Mouse (Mus musculus): Measurements from ENCODE around the gene Rab8a. TPM values are rescaled to one million over a fixed set of nuclear protein-coding genes. Genes with fewer than 3 reads are reported as not detected.

Rab8a gene
- polyA plus RNA-seq, 1 experiment from 2014 or later: 177 TPM

DNA sequence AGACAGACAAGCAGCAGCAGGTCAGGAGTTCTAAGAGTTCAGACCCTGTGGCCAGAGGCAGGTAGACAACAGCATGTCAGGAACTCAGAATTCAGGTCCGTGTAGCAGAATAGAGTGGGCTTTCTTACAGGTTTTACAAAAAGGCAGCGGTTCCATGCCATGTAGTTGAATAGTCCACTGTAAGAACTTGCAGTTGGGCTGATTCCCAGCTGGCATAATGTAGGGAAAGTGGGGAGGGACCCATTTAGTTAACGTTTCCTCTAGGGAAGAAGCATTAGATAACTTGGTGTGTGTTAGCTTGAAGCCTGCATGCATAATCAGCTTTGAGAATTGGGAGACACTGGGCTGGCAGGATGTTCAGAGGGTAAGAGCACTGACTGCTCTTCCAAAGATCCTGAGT is 2.3 kb upstream of the Rab8a start:
- H3K4me2 ChIP-seq (ENCODE audit: low read depth, low read length): no peak overlapping the region
- peaks cover 19% of the 10 kb centered on the region for H3K4me1 ChIP-seq (ENCODE audit: control insufficient read depth, insufficient read depth, low read length)
- WGBS: 77% methylated on average over 3 of the region's 3 CpGs
- no peaks in the 10 kb centered on the region for H3K36me3 ChIP-seq (ENCODE audit: control insufficient read depth, insufficient read depth, low read length)
- no peak overlapping the region for H3K27ac ChIP-seq (ENCODE audit: low read length)
- H3K27me3 ChIP-seq (replicated peaks; ENCODE audit: control insufficient read depth, insufficient read depth, low read length): no peaks in the 10 kb centered on the region
- no peaks in the 10 kb centered on the region; the same call in 1 of the 2 replicates for H3K9me3 ChIP-seq (ENCODE audit: control insufficient read depth, low read length)
- H3K9ac ChIP-seq (ENCODE audit: low read depth, low read length): no peak overlapping the region
- ATAC-seq: no peak
- no peak overlapping the region for H3K4me3 ChIP-seq (ENCODE audit: low read length)

DNA sequence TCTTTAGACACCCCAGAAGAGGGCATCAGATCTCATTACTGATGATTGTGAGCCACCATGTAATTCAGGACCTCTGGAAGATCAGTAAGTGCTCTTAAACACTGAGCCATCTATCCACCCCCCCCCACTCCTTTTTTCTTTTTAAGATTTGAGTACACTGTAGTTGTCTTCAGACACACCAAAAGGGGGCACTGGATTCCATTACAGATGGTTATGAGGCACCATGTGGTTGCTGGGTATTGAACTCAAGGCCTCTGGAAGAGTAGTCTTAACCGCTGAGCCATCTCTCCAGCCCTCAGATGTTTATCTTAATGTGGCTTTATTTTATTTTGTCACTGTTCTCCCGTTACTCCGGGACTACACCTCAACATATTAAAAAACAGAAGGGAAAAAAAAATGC is 993 bp upstream of the Rab8a start:
- ATAC-seq: no peak
- Histone ChIP-seq H3K9me3 (ENCODE audit: control insufficient read depth, low read length) (no peaks in the 10 kb centered on the region; the same call in 1 of the 2 replicates), H3K4me1 (ENCODE audit: control insufficient read depth, insufficient read depth, low read length) (peaks cover 19% of the 10 kb centered on the region), H3K9ac (ENCODE audit: low read depth, low read length) (peak overlapping the region; percentile 70; the same call in 1 of the 2 replicates), H3K27me3 (replicated peaks; ENCODE audit: control insufficient read depth, insufficient read depth, low read length) (no peaks in the 10 kb centered on the region), H3K27ac (ENCODE audit: low read length) (no peak overlapping the region), H3K4me3 (ENCODE audit: low read length) (peak overlapping the region; percentile 51), H3K36me3 (ENCODE audit: control insufficient read depth, insufficient read depth, low read length) (peaks cover 6% of the 10 kb centered on the region; the same call in 1 of the 2 replicates), H3K4me2 (ENCODE audit: low read depth, low read length) (peak overlapping the region; percentile 84)
- 75% methylated on average over 3 of the region's 3 CpGs for WGBS

DNA sequence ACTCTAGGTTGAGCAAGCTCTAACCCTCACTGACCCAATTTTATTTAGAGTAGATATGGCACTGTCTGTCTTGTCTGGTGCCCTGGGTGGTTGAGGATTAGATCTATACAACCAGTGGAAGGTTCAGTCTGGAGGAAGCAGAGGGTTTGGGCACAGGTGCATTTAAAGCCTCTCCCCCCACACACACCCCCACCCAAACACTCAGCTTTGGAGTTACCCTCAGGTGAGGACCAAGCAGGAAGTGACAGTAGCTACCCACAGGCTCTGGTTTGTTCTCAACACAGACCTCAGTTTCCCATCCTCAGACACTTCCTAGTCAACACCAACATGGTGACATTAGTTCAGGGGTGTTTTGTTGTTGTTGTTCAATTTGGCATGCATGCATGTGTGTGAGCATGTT is 1.8 kb downstream of the Rab8a start:
- Histone ChIP-seq H3K4me2 (ENCODE audit: low read depth, low read length) (peak overlapping the region; percentile 69), H3K27ac (ENCODE audit: low read length) (no peak overlapping the region), H3K4me3 (ENCODE audit: low read length) (peak overlapping the region; percentile 56; the same call in 1 of the 2 replicates), H3K27me3 (replicated peaks; ENCODE audit: control insufficient read depth, insufficient read depth, low read length) (no peaks in the 10 kb centered on the region), H3K9ac (ENCODE audit: low read depth, low read length) (peak overlapping the region; percentile 79; the same call in 1 of the 2 replicates), H3K4me1 (ENCODE audit: control insufficient read depth, insufficient read depth, low read length) (peaks cover 19% of the 10 kb centered on the region), H3K9me3 (ENCODE audit: control insufficient read depth, low read length) (no peaks in the 10 kb centered on the region; the same call in 1 of the 2 replicates), H3K36me3 (ENCODE audit: control insufficient read depth, insufficient read depth, low read length) (peaks cover 6% of the 10 kb centered on the region; the same call in 1 of the 2 replicates)
- ATAC-seq: no peak

DNA sequence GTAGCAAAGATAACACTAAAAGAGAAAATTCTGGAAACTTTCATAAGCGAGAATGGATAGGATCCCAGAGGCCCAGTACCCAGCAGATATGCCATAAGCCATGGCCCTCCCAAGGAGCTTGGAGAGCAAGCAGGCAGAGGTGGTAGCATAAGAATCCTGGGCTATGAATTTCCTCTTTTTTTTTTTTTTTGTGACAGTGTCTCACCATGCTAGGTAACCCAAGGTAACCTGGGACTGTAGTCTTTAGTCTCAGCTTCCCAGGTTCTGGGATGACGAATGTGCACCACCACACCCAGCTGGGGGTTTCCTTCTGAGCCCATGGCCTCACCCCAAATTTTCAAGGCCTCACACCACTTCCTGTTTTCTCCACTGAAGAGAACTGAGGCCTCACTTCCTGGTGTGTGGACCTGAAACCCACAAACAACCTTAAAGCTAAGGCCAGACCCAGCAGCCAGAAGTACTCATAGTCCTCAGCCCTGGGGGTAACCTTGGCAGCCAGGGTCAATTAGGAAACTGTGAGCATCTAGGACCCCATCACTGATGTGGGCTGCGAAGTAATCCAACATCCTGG is 8.2 kb downstream of the Rab8a start:
- no peak for ATAC-seq
- Histone ChIP-seq H3K9me3 (ENCODE audit: control insufficient read depth, low read length) (no peaks in the 10 kb centered on the region), H3K27me3 (replicated peaks; ENCODE audit: control insufficient read depth, insufficient read depth, low read length) (no peaks in the 10 kb centered on the region), H3K36me3 (ENCODE audit: control insufficient read depth, insufficient read depth, low read length) (peaks cover 27% of the 10 kb centered on the region; the same call in 1 of the 2 replicates), H3K9ac (ENCODE audit: low read depth, low read length) (no peak overlapping the region), H3K27ac (ENCODE audit: low read length) (peak overlapping the region; percentile 61), H3K4me1 (ENCODE audit: control insufficient read depth, insufficient read depth, low read length) (no peaks in the 10 kb centered on the region; the same call in 1 of the 2 replicates), H3K4me3 (ENCODE audit: low read length) (no peak overlapping the region), H3K4me2 (ENCODE audit: low read depth, low read length) (no peak overlapping the region)
- 82% methylated on average over 3 of the region's 3 CpGs for WGBS

DNA sequence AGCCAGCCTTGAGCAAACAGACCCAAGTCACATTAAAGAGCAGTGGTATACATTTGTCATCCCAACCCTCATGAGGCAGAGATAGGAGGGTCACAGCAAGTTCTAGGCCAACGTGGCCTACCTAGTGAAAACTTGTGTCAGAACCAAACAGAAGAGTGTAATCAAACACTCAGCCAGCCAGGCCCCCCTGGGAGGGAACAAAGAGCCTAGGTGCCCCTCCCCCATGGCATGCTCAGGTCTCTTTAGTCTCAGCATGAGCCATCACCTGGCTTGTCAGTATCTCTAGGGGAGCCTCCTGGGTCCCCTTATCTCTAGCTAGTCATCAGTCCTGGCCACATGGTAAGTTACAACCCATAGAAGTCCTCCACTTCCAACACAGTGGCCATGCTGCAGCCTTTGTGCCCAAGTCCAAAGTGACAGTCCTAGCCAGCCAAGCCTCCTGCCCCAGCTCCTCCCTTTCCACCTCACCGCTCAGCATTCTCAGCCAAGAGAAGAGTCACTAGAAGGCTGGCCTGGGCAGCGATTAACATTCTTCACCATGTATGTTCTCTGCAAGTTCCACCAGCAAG is 8.8 kb downstream of the Rab8a start:
- H3K9ac ChIP-seq (ENCODE audit: low read depth, low read length): no peak overlapping the region
- H3K27ac ChIP-seq (ENCODE audit: low read length): peak overlapping the region; percentile 61
- H3K4me3 ChIP-seq (ENCODE audit: low read length): no peak overlapping the region
- WGBS: 73% methylated on average over 3 of the region's 3 CpGs
- H3K4me1 ChIP-seq (ENCODE audit: control insufficient read depth, insufficient read depth, low read length): no peaks in the 10 kb centered on the region; the same call in 1 of the 2 replicates
- H3K27me3 ChIP-seq (replicated peaks; ENCODE audit: control insufficient read depth, insufficient read depth, low read length): no peaks in the 10 kb centered on the region
- peaks cover 28% of the 10 kb centered on the region; the same call in 1 of the 2 replicates for H3K36me3 ChIP-seq (ENCODE audit: control insufficient read depth, insufficient read depth, low read length)
- H3K4me2 ChIP-seq (ENCODE audit: low read depth, low read length): no peak overlapping the region
- no peaks in the 10 kb centered on the region for H3K9me3 ChIP-seq (ENCODE audit: control insufficient read depth, low read length)
- ATAC-seq: peak; percentile 89

DNA sequence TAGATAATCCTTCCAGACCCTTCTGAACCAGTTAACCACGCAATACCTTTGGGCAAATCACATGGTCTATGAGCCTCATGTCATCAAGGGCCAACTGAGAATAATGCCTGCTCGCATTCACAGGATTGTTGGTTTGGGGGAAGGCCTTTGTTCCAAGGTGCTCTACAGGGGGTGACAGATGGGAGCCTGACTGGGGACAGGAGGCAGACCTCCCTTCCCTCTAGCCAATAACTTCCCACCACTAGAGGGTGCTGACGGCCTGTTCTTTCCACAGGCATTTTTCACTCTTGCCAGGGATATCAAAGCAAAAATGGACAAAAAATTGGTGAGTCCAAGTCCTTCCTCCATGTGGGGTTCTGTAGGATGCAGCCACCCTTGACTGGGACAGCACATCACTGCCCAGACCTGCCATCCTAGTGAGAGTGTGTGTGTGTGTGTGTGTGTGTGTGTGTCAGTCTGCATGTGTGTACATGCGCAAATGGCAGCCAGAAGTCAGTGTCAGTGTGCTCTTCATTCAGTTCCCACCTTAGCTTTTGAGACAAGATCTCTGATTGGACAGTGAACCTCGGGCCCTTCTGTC is 16.4 kb downstream of the Rab8a start:
- peaks cover 30% of the 10 kb centered on the region for H3K36me3 ChIP-seq (ENCODE audit: control insufficient read depth, insufficient read depth, low read length)
- no peaks in the 10 kb centered on the region for H3K27me3 ChIP-seq (replicated peaks; ENCODE audit: control insufficient read depth, insufficient read depth, low read length)
- H3K9me3 ChIP-seq (ENCODE audit: control insufficient read depth, low read length): no peaks in the 10 kb centered on the region
- no peaks in the 10 kb centered on the region for H3K4me1 ChIP-seq (ENCODE audit: control insufficient read depth, insufficient read depth, low read length)
- 0 out of 2 replicates have a peak, but pooled peaks have one; percentile 29 for ATAC-seq
- no peak overlapping the region for H3K27ac ChIP-seq (ENCODE audit: low read length)
- WGBS: 68% methylated on average over 5 of the region's 5 CpGs
- no peak overlapping the region for H3K4me2 ChIP-seq (ENCODE audit: low read depth, low read length)
- H3K4me3 ChIP-seq (ENCODE audit: low read length): no peak overlapping the region
- no peak overlapping the region for H3K9ac ChIP-seq (ENCODE audit: low read depth, low read length)

DNA sequence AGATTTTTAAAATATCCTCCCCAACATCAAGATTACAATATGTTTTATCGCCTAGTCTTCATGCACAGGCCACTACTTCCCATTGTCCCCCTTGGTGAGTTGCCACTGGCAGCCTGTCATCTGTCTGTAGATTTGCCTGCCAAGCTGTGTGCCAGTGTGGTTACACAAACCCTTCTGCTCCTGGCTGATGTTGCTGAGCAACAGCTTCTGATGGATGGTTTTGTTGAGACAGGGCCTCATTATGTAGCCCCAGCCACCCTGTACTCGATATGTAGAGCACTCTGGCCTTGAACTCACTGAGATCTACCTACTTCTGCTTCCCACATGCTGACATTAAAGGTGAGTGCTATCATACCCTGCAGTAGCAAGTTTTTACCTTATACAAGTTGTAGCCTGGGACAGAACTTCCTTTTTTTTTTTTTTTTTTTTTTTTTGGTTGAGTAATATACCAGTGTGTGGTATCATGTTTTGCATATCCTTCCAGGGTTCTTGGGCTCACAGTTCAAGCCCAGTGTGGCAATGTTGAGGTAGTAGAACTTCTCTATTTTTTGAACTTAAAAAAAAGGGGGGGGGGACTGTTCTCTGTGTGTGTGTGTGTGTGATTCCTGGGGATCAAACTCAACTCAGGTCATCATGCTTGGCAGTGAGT is 22.7 kb downstream of the Rab8a start:
- 84% methylated on average over 2 of the region's 2 CpGs for WGBS
- Histone ChIP-seq H3K4me2 (ENCODE audit: low read depth, low read length) (no peak overlapping the region), H3K4me1 (ENCODE audit: control insufficient read depth, insufficient read depth, low read length) (no peaks in the 10 kb centered on the region), H3K9ac (ENCODE audit: low read depth, low read length) (no peak overlapping the region), H3K36me3 (ENCODE audit: control insufficient read depth, insufficient read depth, low read length) (peaks cover 3% of the 10 kb centered on the region; the same call in 1 of the 2 replicates), H3K9me3 (ENCODE audit: control insufficient read depth, low read length) (no peaks in the 10 kb centered on the region), H3K4me3 (ENCODE audit: low read length) (no peak overlapping the region), H3K27ac (ENCODE audit: low read length) (no peak overlapping the region), H3K27me3 (replicated peaks; ENCODE audit: control insufficient read depth, insufficient read depth, low read length) (no peaks in the 10 kb centered on the region)
- peak; percentile 32; the same call in 1 of the 2 replicates for ATAC-seq

DNA sequence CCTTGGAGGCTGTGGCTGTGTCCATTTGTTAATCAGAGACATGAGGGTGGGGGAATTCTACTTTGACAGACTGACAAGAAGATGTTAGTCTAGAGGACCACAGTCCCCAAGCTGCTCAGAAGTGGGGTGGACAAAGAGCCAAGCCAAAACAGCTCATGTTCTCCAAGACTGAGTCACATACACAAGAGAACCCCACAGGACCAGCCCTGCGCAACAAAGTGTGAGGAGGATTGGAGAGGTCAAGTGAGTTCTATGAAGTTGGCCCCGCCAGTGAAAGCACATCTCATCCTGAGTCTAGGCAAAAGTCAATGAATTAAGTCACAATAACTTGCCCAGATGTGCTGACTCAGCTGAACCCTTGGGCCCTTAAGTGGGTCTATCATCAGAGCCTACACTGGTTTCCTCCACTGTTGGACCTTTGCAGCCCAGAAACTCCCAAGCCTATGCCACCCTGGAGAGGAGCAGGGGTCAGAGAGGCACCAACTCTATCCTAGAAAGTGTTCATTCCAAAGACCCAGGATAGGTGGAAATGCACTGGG is 26.9 kb downstream of the Rab8a start:
- Histone ChIP-seq H3K9me3 (ENCODE audit: control insufficient read depth, low read length) (no peaks in the 10 kb centered on the region), H3K27ac (ENCODE audit: low read length) (no peak overlapping the region), H3K9ac (ENCODE audit: low read depth, low read length) (no peak overlapping the region), H3K4me1 (ENCODE audit: control insufficient read depth, insufficient read depth, low read length) (no peaks in the 10 kb centered on the region), H3K36me3 (ENCODE audit: control insufficient read depth, insufficient read depth, low read length) (no peaks in the 10 kb centered on the region), H3K27me3 (replicated peaks; ENCODE audit: control insufficient read depth, insufficient read depth, low read length) (no peaks in the 10 kb centered on the region), H3K4me3 (ENCODE audit: low read length) (no peak overlapping the region), H3K4me2 (ENCODE audit: low read depth, low read length) (no peak overlapping the region)
- ATAC-seq: no peak
- WGBS: 88% methylated on average over 2 of the region's 2 CpGs

All from intestine, embryonic 16.5 days (tissue).